Mouse (Mus musculus) mouse embryonic stem cell (cell line): ENCODE data around the gene Stat5b.

Experiments used
- in situ Hi-C, 2 experiments: fragments of 300-500 bp; cut with MboI; formaldehyde crosslinking; loops; 1 replicate in 1 of 2; 3 replicates in 1 of 2; pipeline ENCODE4 v1.14.3; 2019 to 2020; ENCODE audit warnings: low sequenced_read_pairs in 2 of 2, low pct_unique_long_range_greater_than_20kb in 1 of 2, mixed read lengths in 1 of 2; ENCODE audit not compliant: unreplicated experiment in 1 of 2

The Stat5b gene

GRCm38 (mm10) chr11:100850038-100850777, at the start of gene Stat5b:
Gene Stat5b (minus strand): TSS chr11:100850724.
- in situ Hi-C loops: loop anchor here (25.0 kb wide), 1 partner anchor 212 kb away; the partner anchor contains the start of gene Naglu (in 2 of the 2)

- in situ Hi-C loops: no loop called here
These were observed 48.1 kb upstream of the Stat5b start for GRCm38 (mm10) chr11:100898441-100899199.

GRCm38 (mm10) chr11:100897294-100898231, 47.0 kb upstream of the Stat5b start:
- in situ Hi-C loops: no loop called here

- in situ Hi-C loops: no loop called here
These were observed 45.6 kb upstream of the Stat5b start for GRCm38 (mm10) chr11:100896078-100896477.

GRCm38 (mm10) chr11:100894146-100894918, 43.8 kb upstream of the Stat5b start:
- in situ Hi-C loops: no loop called here

GRCm38 (mm10) chr11:100893482-100893881, 43.0 kb upstream of the Stat5b start:
- in situ Hi-C loops: no loop called here

GRCm38 (mm10) chr11:100892435-100892834, 41.9 kb upstream of the Stat5b start:
- in situ Hi-C loops: no loop called here

GRCm38 (mm10) chr11:100891256-100892123, 41.0 kb upstream of the Stat5b start:
- in situ Hi-C loops: no loop called here

GRCm38 (mm10) chr11:100890481-100890880, 40.0 kb upstream of the Stat5b start:
- in situ Hi-C loops: no loop called here

- in situ Hi-C loops: no loop called here
These were observed 37.9 kb upstream of the Stat5b start for GRCm38 (mm10) chr11:100888348-100888820.

- in situ Hi-C loops: no loop called here
These were observed 37.2 kb upstream of the Stat5b start for GRCm38 (mm10) chr11:100887764-100888163.

GRCm38 (mm10) chr11:100887236-100887635, 36.7 kb upstream of the Stat5b start:
- in situ Hi-C loops: no loop called here

- in situ Hi-C loops: no loop called here
These were observed 35.7 kb upstream of the Stat5b start for GRCm38 (mm10) chr11:100886188-100886740.

GRCm38 (mm10) chr11:100885472-100885871, 34.9 kb upstream of the Stat5b start:
- in situ Hi-C loops: no loop called here

GRCm38 (mm10) chr11:100883640-100884039, 33.1 kb upstream of the Stat5b start:
- in situ Hi-C loops: no loop called here

- in situ Hi-C loops: no loop called here
These were observed 29.0 kb upstream of the Stat5b start for GRCm38 (mm10) chr11:100879321-100880078.
